Mouse (Mus musculus) erythroblast, embryonic 14.5 days (primary cell): ENCODE measurements around the gene Mn1.

Source experiments
- GATA1 ChIP-seq: IDR thresholded peaks from 2 replicates; pipeline ENCODE4 v1.6.1; 2012; ENCODE audit warnings: low read length, inconsistent platforms, mixed read lengths
- TAL1 ChIP-seq: IDR thresholded peaks from 3 replicates; pipeline ENCODE4 v1.6.1; 2012; ENCODE audit warnings: low read length, inconsistent platforms, mixed read lengths

- no peak for TF ChIP-seq GATA1
- TF ChIP-seq TAL1 = no peak
Observed at GRCm38 (mm10) chr5:111470875-111471274, 53.7 kb downstream of the Mn1 start.
